Mouse (Mus musculus): ENCODE data around the gene Swap70.
"Not testable (repeated sequence)": the region's sequence is repeated elsewhere in the genome, so short reads cannot be mapped to it uniquely, and the experiment has no call there.

The Swap70 gene

DNA sequence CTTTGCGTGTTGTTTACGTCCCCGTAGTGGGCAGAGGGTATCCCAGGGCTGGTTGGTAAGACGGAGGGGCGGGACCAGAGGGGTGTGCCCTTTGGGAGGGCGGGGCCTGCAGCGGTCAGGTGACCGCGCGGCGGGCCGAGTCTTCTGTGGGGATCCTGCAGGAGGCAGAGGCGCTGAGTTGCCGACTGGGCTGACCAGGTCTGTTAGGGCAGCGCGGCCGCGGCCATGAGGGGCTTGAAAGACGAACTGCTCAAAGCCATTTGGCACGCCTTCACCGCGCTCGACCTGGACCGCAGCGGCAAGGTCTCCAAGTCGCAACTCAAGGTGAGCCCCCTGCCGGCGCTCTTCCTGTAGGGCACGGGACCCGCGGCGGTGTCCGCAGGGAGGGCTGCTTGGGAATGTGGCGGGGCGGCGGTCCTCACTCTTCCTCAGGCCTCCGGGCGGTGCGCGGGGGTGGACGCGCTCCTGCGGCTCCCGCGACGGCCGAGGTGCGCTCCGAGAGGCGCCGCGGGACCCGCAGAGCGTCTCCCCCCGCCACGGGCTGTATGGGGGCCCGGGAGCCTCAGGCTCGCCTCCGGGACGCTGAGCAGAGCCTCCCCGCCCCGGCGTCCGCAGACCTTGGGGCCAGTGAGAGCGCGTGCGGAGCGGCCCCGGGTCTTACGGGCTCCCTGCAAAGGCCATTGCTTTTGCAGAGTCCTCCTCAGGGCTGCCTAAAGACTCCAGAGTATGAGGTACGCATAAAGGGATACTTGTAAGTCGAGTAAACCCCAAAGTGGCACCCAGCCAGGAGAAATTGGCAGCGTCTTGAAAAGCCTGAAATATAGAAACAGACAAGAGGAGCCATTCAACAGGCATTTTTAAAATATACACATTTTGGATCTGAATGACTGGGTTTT lies at the start of gene Swap70:
TSS of gene Swap70 (plus strand) at position 126 of the 896 bp plus-strand sequence.
- DNase-seq (ENCODE audit: low spot score in 2 of 2), result peak; percentile 78 to 91

DNA sequence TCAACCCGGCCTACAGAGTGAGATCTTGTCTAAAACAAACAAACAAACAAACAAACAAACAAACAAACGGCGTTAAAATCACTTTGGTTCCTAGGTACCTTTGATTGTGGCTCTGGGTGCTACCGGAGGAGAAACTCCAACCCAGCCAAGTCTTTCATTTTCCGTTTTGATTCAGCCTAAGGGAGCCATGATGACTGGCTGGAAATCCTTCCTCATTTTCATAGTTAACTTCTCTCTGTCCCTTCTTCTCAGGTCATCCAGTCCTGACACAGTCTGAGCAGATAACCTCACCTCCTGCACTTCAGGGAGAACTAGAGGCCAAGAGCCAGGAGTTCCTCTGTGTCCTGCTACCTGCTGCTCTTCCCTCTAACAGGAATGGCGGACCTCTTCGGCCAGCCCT lies 42.3 kb upstream of the Swap70 start:
- DNase-seq (ENCODE audit: low spot score in 2 of 2), result no peak

DNA sequence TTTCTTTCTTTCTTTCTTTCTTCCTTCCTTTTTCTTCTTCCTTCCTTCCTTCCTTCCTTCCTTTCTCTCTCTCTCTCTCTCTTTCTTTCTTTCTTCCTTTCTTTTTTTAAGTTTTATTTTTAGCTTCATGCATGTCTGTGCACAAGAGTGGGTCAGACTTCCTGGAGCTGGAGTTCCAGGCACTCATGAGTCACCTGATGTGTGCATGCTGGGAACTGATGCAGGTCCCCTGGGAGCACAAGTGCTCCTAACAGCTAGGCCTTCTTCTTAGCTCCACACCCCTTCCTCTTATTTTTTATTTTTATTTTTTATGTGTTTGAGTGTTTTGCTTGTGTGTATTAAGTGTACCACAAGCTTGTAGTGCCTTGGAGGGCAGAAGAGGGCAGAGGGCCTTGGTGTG lies 40.9 kb upstream of the Swap70 start:
- DNase-seq (ENCODE audit: low spot score in 2 of 2), result no peak

DNA sequence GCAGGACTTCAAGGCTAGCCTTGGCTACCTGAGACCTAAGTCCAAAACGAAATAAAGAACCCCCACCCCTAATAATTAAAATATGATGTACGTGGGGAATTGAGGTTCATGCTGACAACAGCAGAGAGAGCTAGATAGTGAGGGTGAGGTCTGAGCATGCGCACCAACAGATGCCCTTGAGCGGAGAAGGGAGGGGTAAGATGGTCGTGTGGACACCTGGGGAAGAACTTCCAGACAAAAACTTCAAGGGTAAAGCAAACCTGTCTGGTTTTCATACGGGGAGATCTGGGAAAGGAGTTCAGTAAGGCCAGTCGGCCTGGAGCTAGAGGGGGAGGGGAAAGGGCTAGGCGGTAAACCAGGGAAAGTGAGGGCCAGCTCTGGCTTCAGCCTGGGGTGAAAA lies 40.1 kb upstream of the Swap70 start:
- no peak for DNase-seq (ENCODE audit: low spot score in 2 of 2)

- DNase-seq (ENCODE audit: low spot score in 2 of 2), result no peak
These were observed 36.9 kb upstream of the Swap70 start for GRCm38 (mm10) chr7:110184608-110185007.

DNA sequence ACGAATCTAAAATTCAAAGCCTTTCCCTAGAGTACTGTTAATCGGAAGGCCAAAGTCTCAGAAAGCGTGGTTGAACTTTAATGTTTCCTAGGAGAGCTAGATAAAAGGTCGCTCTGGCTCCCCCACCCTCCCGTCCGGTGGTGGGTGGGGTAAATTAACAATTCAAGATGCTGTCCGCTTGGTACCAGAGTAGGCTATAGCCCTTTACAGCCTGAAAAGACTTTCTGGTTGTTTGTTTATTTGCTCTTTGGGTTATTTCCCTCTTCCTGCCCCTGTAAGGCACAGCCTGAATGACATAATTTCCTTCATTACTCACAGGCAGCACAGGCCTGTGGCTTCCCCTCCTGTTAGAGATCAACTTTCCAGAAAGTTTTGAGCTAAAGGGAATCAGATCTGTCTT lies 31.6 kb upstream of the Swap70 start:
- DNase-seq (ENCODE audit: low spot score in 2 of 2), result no peak

GRCm38 (mm10) chr7:110193186-110193585 lies 28.3 kb upstream of the Swap70 start:
- DNase-seq (ENCODE audit: low spot score in 2 of 2), result no peak

DNA sequence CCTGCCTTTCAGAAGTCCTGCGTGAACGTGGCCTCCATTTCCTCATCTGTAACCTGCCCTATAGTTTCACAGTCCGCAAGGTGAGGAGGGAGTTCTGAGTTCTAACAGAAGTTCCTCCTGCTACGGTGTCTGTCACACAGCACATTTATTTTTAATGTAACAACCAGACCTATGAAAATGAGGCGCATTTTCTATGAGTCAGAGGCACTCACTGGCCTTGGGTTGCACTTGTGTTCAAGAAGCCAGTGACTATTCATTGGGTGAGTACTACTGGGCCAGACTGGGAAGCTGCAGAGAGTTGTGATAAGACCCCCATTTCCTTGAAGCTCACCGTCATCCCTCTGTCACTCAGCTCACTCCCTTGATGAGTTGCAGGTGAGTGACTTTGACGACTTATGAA lies 24.3 kb upstream of the Swap70 start:
- no peak for DNase-seq (ENCODE audit: low spot score in 2 of 2)

DNA sequence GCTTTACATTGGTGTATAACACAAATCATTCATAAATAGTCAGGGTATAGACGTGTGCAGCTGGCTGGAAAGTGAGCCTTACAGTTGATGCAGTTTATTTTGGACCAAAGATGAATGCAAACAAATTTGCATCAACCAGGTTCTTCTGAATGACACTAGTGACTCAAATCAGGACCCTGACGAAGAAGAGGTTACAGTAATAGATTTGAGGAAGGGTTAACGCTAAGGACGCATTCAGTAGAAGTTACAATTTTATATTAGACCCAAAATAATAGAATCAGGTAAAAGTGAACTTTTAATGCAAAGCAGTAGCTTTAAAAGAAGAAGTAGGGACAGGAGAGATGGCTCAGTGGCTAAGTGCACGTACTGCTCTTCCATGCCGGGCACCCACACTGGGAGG lies 19.6 kb upstream of the Swap70 start:
- no peak for DNase-seq (ENCODE audit: low spot score in 2 of 2)

- no peak for DNase-seq (ENCODE audit: low spot score in 2 of 2)
These were observed 17.3 kb upstream of the Swap70 start for GRCm38 (mm10) chr7:110204208-110204607.

- no peak for DNase-seq (ENCODE audit: low spot score in 2 of 2)
These were observed 13.2 kb upstream of the Swap70 start for GRCm38 (mm10) chr7:110208341-110208740.

- DNase-seq (ENCODE audit: low spot score in 2 of 2), result no peak
These were observed 12.1 kb upstream of the Swap70 start for GRCm38 (mm10) chr7:110209422-110209821.

- no peak for DNase-seq (ENCODE audit: low spot score in 2 of 2)
These were observed 10.5 kb upstream of the Swap70 start for GRCm38 (mm10) chr7:110211025-110211424.

DNA sequence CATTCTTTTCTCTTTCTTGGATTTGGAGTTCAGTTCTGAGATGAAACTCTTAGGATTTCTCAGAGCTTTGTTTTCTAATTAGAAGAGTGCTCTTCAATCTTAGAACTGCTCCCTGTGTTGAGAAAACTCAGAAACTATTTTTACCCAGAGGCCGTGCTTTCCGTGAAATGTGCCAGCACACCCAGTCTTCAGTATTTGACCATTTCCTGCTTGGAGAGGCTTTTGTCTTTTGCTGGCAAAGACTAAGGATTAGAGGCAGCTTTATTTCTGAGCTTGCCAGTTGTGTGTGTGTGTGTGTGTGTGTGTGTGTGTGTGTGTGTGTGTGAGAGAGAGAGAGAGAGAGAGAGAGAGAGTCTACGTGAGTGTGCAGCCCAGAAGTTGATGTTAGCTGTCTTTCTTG lies 6.6 kb upstream of the Swap70 start:
- no peak for DNase-seq (ENCODE audit: low spot score in 2 of 2)

GRCm38 (mm10) chr7:110221051-110221585 lies 393 bp upstream of the Swap70 start:
- peak in 1 of 2 experiments; percentile 39 for DNase-seq (ENCODE audit: low spot score in 2 of 2)

DNA sequence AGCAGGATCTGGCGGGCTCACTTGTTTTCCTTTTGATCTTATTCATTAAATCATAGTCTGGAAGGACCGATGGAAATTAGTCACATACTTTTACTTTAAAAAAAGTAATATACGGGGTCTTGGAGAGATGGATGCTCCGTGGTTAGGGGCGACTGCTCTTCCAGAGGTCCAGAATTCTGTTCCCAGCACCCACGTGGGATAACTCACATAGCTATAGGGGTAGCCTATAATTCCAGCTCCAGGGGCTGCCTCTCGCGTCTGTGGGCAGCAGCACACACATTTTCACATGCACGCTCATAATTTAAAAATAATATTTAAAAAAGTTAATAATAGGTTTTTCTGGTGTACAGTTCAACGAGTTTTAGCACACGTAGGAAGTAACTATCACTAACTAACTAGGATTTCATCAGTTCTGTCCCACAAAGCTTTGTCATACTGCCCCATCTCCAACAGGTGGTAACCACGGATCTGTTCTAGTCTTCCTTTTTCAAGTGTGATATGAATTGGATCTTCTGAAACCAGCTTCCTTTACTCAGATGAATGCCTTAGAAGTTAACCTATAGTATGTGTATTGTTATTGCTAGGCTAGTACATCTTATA lies 1.2 kb downstream of the Swap70 start:
- DNase-seq (ENCODE audit: low spot score in 2 of 2), result peak in 1 of 2 experiments; percentile 14

- no peak for DNase-seq (ENCODE audit: low spot score in 2 of 2)
These were observed 2.4 kb downstream of the Swap70 start for GRCm38 (mm10) chr7:110223727-110224510.

GRCm38 (mm10) chr7:110226484-110226883 lies 5.0 kb downstream of the Swap70 start:
- no peak for DNase-seq (ENCODE audit: low spot score in 2 of 2)

DNA sequence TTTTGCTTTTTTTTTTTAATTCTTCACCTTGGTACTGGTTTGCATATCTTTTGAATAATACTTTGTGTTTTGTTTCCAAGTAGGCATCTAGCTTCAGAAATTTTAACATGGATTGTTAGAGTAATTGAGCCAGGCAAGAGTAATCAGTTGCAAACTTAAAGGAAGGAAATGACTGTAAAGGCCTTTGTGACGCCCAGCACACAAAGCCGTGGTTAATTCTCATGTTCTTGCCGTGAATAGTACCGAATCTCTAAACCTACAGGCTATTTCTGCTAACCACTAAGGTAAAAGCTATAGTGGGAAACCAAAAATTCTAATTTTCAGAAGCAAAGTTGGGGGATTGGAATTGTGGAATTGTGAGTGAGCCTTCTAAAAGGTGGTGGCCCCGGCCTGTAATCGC lies 8.5 kb downstream of the Swap70 start:
- no peak for DNase-seq (ENCODE audit: low spot score in 2 of 2)

- not testable (repeated sequence) for DNase-seq (ENCODE audit: low spot score in 2 of 2)
These were observed 9.6 kb downstream of the Swap70 start for GRCm38 (mm10) chr7:110231127-110231526.

GRCm38 (mm10) chr7:110236085-110236484 lies 14.6 kb downstream of the Swap70 start:
- DNase-seq (ENCODE audit: low spot score in 2 of 2), result no peak

DNA sequence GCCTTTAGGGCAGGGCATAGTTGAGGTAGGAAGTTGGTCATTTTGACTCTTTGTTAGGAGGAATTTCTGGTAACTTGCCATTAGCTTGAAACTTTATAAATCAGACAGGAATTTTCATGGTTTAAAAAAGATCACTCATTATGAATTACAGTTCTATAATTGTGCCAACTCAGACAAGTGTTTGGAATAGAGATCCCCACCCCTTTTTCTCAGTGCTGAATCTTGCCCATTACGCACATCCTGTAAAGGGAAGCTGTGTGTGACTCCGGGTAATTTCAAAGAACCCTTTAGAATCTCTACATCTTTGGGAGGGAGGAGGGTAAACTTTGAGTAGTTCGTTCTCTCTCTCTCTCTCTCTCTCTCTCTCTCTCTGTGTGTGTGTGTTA lies 15.9 kb downstream of the Swap70 start:
- no peak for DNase-seq (ENCODE audit: low spot score in 2 of 2)
